Mouse (Mus musculus) lung, adult 2 months (tissue): ENCODE data around the gene Tmem254a.
"Not testable (repeated sequence)": the region's sequence is repeated elsewhere in the genome, so short reads cannot be mapped to it uniquely, and the experiment has no call there.

ENCODE experiments used
- CTCF ChIP-seq: fragments of 200-500 bp; IDR thresholded peaks from 2 replicates; pipeline ENCODE4 v1.5.1; 2011; ENCODE audit warnings: mild to moderate bottlenecking, low read length, control low read depth; ENCODE audit not compliant: insufficient read depth
- POLR2A ChIP-seq: fragments of 200-500 bp; IDR thresholded peaks from 2 replicates; pipeline ENCODE4 v1.6.1; 2011; ENCODE audit warnings: low read depth, mild to moderate bottlenecking, control low read depth, low read length, borderline replicate concordance; ENCODE audit errors: extremely low read depth

- TF ChIP-seq CTCF, POLR2A: not testable (repeated sequence)
Measured at GRCm38 (mm10) chr14:25918427-25919170, 8.9 kb downstream of the Tmem254a start.
